Mouse (Mus musculus): ENCODE results near the gene Tmem223. TPM values are rescaled to one million over a fixed set of nuclear protein-coding genes. Genes with fewer than 3 reads are reported as not detected.

Tmem223 gene
- total RNA-seq, 2 experiments from 2014 or later = 24.2 to 30.1 TPM

Other genes starting within 250 kb of the Tmem223 start
- not detected for gene Slc22a8, start 179.7 kb upstream of the Tmem223 start, total RNA-seq (2023)
- not detected for gene Slc22a6, start 153.0 kb upstream of the Tmem223 start, total RNA-seq (2023)
- under 1 TPM; 0.07 to 0.39 TPM for gene Chrm1, start 107.2 kb upstream of the Tmem223 start, total RNA-seq (2023)
- 100 to 1,000 TPM; 110 to 140 TPM for gene Slc3a2, start 47.6 kb upstream of the Tmem223 start, total RNA-seq (2023)
- gene Wdr74, start 35.2 kb upstream of the Tmem223 start, total RNA-seq (2023) = 10 to 100 TPM; 18.5 to 22.5 TPM
- 1 to 10 TPM in 1 of 2 experiments, not detected in 1; 1.6 TPM for gene 1700092M07Rik, start 30.3 kb upstream of the Tmem223 start, total RNA-seq (2023)
- 10 to 100 TPM; 95.0 to 99.4 TPM for gene Stx5a, start 29.6 kb upstream of the Tmem223 start, total RNA-seq (2023)
- gene Nxf1, start 13.9 kb upstream of the Tmem223 start, total RNA-seq (2023) = 100 to 1,000 TPM; 148 to 149 TPM
- 10 to 100 TPM; 81.5 to 81.7 TPM for gene Tmem179b, start 3.5 kb downstream of the Tmem223 start, total RNA-seq (2023)
- 10 to 100 TPM; 12.6 to 14.4 TPM for gene Taf6l, start 15.4 kb downstream of the Tmem223 start, total RNA-seq (2023)
- 10 to 100 TPM; 42.9 to 43.0 TPM for gene Polr2g, start 27.6 kb downstream of the Tmem223 start, total RNA-seq (2023)
- 1 to 10 TPM; 1.1 to 1.4 TPM for gene Zbtb3, start 31.6 kb downstream of the Tmem223 start, total RNA-seq (2023)
- gene Ttc9c, start 48.3 kb downstream of the Tmem223 start, total RNA-seq (2023) = 10 to 100 TPM; 25.6 to 25.7 TPM
- gene Hnrnpul2, start 49.0 kb downstream of the Tmem223 start, total RNA-seq (2023) = 10 to 100 TPM; 91.2 to 95.0 TPM
- gene AC129217.1, start 58.8 kb downstream of the Tmem223 start, total RNA-seq (2023) = 10 to 100 TPM in 1 of 2 experiments, 1 to 10 TPM in 1; 3.1 to 11.6 TPM
- gene Bscl2, start 66.5 kb downstream of the Tmem223 start, total RNA-seq (2023) = 10 to 100 TPM; 57.2 to 57.4 TPM
- under 1 TPM in 1 of 2 experiments, not detected in 1; 0.33 TPM for gene Gng3, start 68.2 kb downstream of the Tmem223 start, total RNA-seq (2023)
- gene Lrrn4cl, start 79.8 kb downstream of the Tmem223 start, total RNA-seq (2023) = under 1 TPM in 1 of 2 experiments, not detected in 1; 0.13 TPM
- 10 to 100 TPM; 92.2 to 94.2 TPM for gene Ubxn1, start 100.5 kb downstream of the Tmem223 start, total RNA-seq (2023)
- 10 to 100 TPM; 17.8 to 24.6 TPM for gene Uqcc3, start 109.9 kb downstream of the Tmem223 start, total RNA-seq (2023)
- 10 to 100 TPM in 1 of 2 experiments, 1 to 10 TPM in 1; 5.4 to 17.3 TPM for gene Lbhd1, start 112.7 kb downstream of the Tmem223 start, total RNA-seq (2023)
- not detected for gene Gm49403, start 112.9 kb downstream of the Tmem223 start, total RNA-seq (2023)
- 10 to 100 TPM; 19.4 to 31.7 TPM for gene 1810009A15Rik, start 117.9 kb downstream of the Tmem223 start, total RNA-seq (2023)
- 10 to 100 TPM in 1 of 2 experiments, not detected in 1; 10.3 TPM for gene Gm49416, start 117.9 kb downstream of the Tmem223 start, total RNA-seq (2023)
- 10 to 100 TPM; 15.0 to 15.1 TPM for gene Ints5, start 122.0 kb downstream of the Tmem223 start, total RNA-seq (2023)
- gene Ganab, start 127.1 kb downstream of the Tmem223 start, total RNA-seq (2023) = 10 to 100 TPM; 88.6 to 94.6 TPM
- gene B3gat3, start 149.4 kb downstream of the Tmem223 start, total RNA-seq (2023) = 10 to 100 TPM; 39.8 to 40.9 TPM
- gene Rom1, start 158.4 kb downstream of the Tmem223 start, total RNA-seq (2023) = 1 to 10 TPM; 2.4 to 3.1 TPM
- 10 to 100 TPM; 46.2 to 51.1 TPM for gene Eml3, start 158.6 kb downstream of the Tmem223 start, total RNA-seq (2023)
- gene Mta2, start 170.9 kb downstream of the Tmem223 start, total RNA-seq (2023) = 100 to 1,000 TPM; 106 to 109 TPM
- gene Tut1, start 182.9 kb downstream of the Tmem223 start, total RNA-seq (2023) = 1 to 10 TPM; 7.5 to 8.5 TPM
- gene Eef1g, start 196.0 kb downstream of the Tmem223 start, total RNA-seq (2023) = 100 to 1,000 TPM; 131 to 159 TPM
- 100 to 1,000 TPM; 396 to 493 TPM for gene Ahnak, start 218.3 kb downstream of the Tmem223 start, total RNA-seq (2023)